Mouse (Mus musculus): ENCODE results near the gene Cd244a. TPM values are rescaled to one million over a fixed set of nuclear protein-coding genes. Genes with fewer than 3 reads are reported as not detected.

Cd244a gene
- total and polyA plus RNA-seq, 3 experiments = not detected

- H3K79me2 ChIP-seq (ENCODE audit: control insufficient read depth, insufficient read depth, low read length, poor library complexity) = no peaks in the 10 kb centered on the region
- H3K27ac ChIP-seq (ENCODE audit: control insufficient read depth, low read depth, low read length) = no peak overlapping the region
- DNase-seq (ENCODE audit: low read depth, low spot score) = no peak
- H3K27me3 ChIP-seq (ENCODE audit: control insufficient read depth in 1 of 2, insufficient read depth in 2 of 2, low read length in 2 of 2) = no peaks in the 10 kb centered on the region
- no peaks in the 10 kb centered on the region for H3K9me3 ChIP-seq (replicated peaks; ENCODE audit: insufficient read depth, low read length)
- H3K4me1 ChIP-seq (ENCODE audit: control insufficient read depth in 1 of 2, insufficient read depth in 2 of 2, low read length in 2 of 2) = peaks cover 0 to 6% of the 10 kb centered on the region in 2 experiments; a peak in 2 of 4 replicates
- no peak overlapping the region for H3K9ac ChIP-seq (ENCODE audit: control insufficient read depth, low read depth, low read length, poor library complexity, severe bottlenecking)
- H3K4me3 ChIP-seq (ENCODE audit: control insufficient read depth in 1 of 2, insufficient read depth in 1 of 2, low read depth in 2 of 2, low read length in 2 of 2) = no peak overlapping the region
- no peak for TF ChIP-seq BHLHE40 (IDR thresholded peaks at IDR 0.05; ENCODE audit: borderline replicate concordance, low read depth, low read length)
- TF ChIP-seq E2F4 (IDR thresholded peaks at IDR 0.05; ENCODE audit: borderline replicate concordance, low read depth, low read length) = no peak
- TF ChIP-seq POLR2A (IDR thresholded peaks at IDR 0.05; ENCODE audit: control insufficient read depth in 1 of 2, insufficient read depth in 1 of 2, low read depth in 1 of 2, low read length in 2 of 2, poor library complexity in 1 of 2) = no peak
- no peak for TF ChIP-seq NRF1 (IDR thresholded peaks at IDR 0.05; ENCODE audit: insufficient read depth, low read depth, low read length, poor library complexity, severe bottlenecking)
- no peak for TF ChIP-seq ZKSCAN1 (IDR thresholded peaks at IDR 0.05; ENCODE audit: low read depth, low read length)
- TF ChIP-seq TCF12 (IDR thresholded peaks at IDR 0.05; ENCODE audit: low read depth, low read length) = no peak
- no peak for TF ChIP-seq MYC (IDR thresholded peaks at IDR 0.05; ENCODE audit: low read depth, low read length)
- TF ChIP-seq MAX (IDR thresholded peaks at IDR 0.05; ENCODE audit: low read length) = no peak
- TF ChIP-seq GABPA (IDR thresholded peaks at IDR 0.05; ENCODE audit: low read depth, low read length) = no peak
- TF ChIP-seq CTCF (IDR thresholded peaks at IDR 0.05 in 2 of 3, conservative IDR thresholded peaks at IDR 0.05 in 1 of 3; ENCODE audit: control insufficient read depth in 1 of 3, insufficient read depth in 1 of 3, low read depth in 2 of 3, low read length in 3 of 3, poor library complexity in 1 of 3, severe bottlenecking in 1 of 3) = no peak
- no peak for TF ChIP-seq NELFE (IDR thresholded peaks at IDR 0.05; ENCODE audit: low read depth, low read length)
- TF ChIP-seq MYB (IDR thresholded peaks at IDR 0.05; ENCODE audit: low read depth, low read length) = no peak
- TF ChIP-seq CHD1 (IDR thresholded peaks at IDR 0.05; ENCODE audit: low read depth, low read length) = no peak
- no peak for TF ChIP-seq USF2 (IDR thresholded peaks at IDR 0.05; ENCODE audit: borderline replicate concordance in 1 of 2, insufficient read depth in 1 of 2, low read depth in 1 of 2, low read length in 2 of 2)
- TF ChIP-seq ZNF384 (IDR thresholded peaks at IDR 0.05; ENCODE audit: low read depth, low read length) = no peak
- no peak for TF ChIP-seq HCFC1 (IDR thresholded peaks at IDR 0.05; ENCODE audit: low read depth, low read length)
- TF ChIP-seq MEF2A (IDR thresholded peaks at IDR 0.05; ENCODE audit: extremely low read depth, insufficient replicate concordance, low read depth, low read length, poor library complexity, severe bottlenecking) = no peak
- TF ChIP-seq POLR2AphosphoS2 (IDR thresholded peaks at IDR 0.05; ENCODE audit: low read length) = no peak
- no peaks in the 10 kb centered on the region for H3K36me3 ChIP-seq (ENCODE audit: control insufficient read depth in 1 of 2, insufficient read depth in 2 of 2, low read length in 2 of 2)
Observed at GRCm38 (mm10) chr1:171552230-171552629, 6.8 kb upstream of the Cd244a start.
